Mouse (Mus musculus) liver, postnatal 0 days (tissue): ENCODE measurements around the gene 1700025G04Rik. TPM values are rescaled to one million over a fixed set of nuclear protein-coding genes. Genes with fewer than 3 reads are reported as not detected.

Experiments used
- ATAC-seq: fragments of 200-750 bp; cut with Nextera tagmentation; 2 replicates; pipeline ENCODE4 v1.8.0; 2017; ENCODE audit warnings: mild to moderate bottlenecking, moderate library complexity
- DNase-seq: peaks from one replicate; pipeline ENCODE4 v3.0.0-alpha.2; 2016
- H3K27ac ChIP-seq: fragments of 300-500 bp; sonication (generic); 2 replicates; pipeline ENCODE4 v1.5.1; 2014; ENCODE audit warnings: antibody characterized with exemption, moderate library complexity, mild to moderate bottlenecking, low read depth
- H3K27me3 ChIP-seq: fragments of 300-500 bp; sonication (generic); 2 replicates; pipeline ENCODE4 v1.6.1; 2014; ENCODE audit warnings: low read length, control low read depth, mixed read lengths; ENCODE audit not compliant: insufficient read depth
- H3K36me3 ChIP-seq: fragments of 300-500 bp; sonication (generic); replicated peaks from 2 replicates; pipeline ENCODE4 v1.6.1; 2014; ENCODE audit warnings: mild to moderate bottlenecking, control low read depth, low read length, moderate library complexity, mixed read lengths; ENCODE audit not compliant: insufficient read depth
- H3K4me1 ChIP-seq: fragments of 300-500 bp; sonication (generic); 2 replicates; pipeline ENCODE4 v1.6.1; 2014; ENCODE audit warnings: antibody characterized with exemption, mild to moderate bottlenecking, control low read depth; ENCODE audit not compliant: insufficient read depth
- H3K4me2 ChIP-seq: fragments of 300-500 bp; sonication (generic); 2 replicates; pipeline ENCODE4 v1.6.1; 2014; ENCODE audit warnings: low read depth, mild to moderate bottlenecking, low read length, moderate library complexity, mixed read lengths
- H3K4me3 ChIP-seq: fragments of 300-500 bp; sonication (generic); 2 replicates; pipeline ENCODE4 v1.5.1; 2014; ENCODE audit warnings: low read depth, low read length
- H3K9ac ChIP-seq: fragments of 300-500 bp; sonication (generic); replicated peaks from 2 replicates; pipeline ENCODE4 v1.6.1; 2014; ENCODE audit warnings: mild to moderate bottlenecking, moderate library complexity
- H3K9me3 ChIP-seq: fragments of 300-500 bp; sonication (generic); 2 replicates; pipeline ENCODE4 v1.6.1; 2016; ENCODE audit warnings: mild to moderate bottlenecking, control low read depth, low read length, mixed read lengths
- CTCF ChIP-seq: sonication (generic); IDR thresholded peaks from 2 replicates; pipeline ENCODE4 v1.5.1; 2016; ENCODE audit warnings: antibody characterized with exemption, low read depth
- EP300 ChIP-seq: IDR thresholded peaks from 2 replicates; pipeline ENCODE4 v1.6.1; 2016; ENCODE audit warnings: antibody characterized with exemption, low read depth, mild to moderate bottlenecking
- WGBS: fragments of 180-500 bp; shearing (Covaris S2); extraction: QIAGEN DNeasy Blood & Tissue Kit; methylation state at CpG from one replicate; pipeline ENCODE4 v1.1.7; 2014; ENCODE audit not compliant: insufficient replicate concordance; 5-methylcytosine and 5-hydroxymethylcytosine counted together
- polyA plus RNA-seq: library from polyadenylated mRNA; unstranded; fragments of >200 nt; fragmentation: Nextera tagmentation; extraction: Ambion mirVana; gene quantifications from 2 replicates; pipeline ENCODE4 v1.2.1, GENCODE M21; 2015

1700025G04Rik gene
- 3.0 and 4.0 TPM in 2 replicates for polyA plus RNA-seq

- peaks cover 14% of the 10 kb centered on the region for H3K27me3 ChIP-seq
- H3K9me3 ChIP-seq: no peaks in the 10 kb centered on the region
- H3K9ac ChIP-seq: peak within 1 kb of the TSS; percentile 64
- H3K4me1 ChIP-seq: peaks cover 7% of the 10 kb centered on the region
- TF ChIP-seq EP300 (no peak), CTCF (no peak)
- H3K4me2 ChIP-seq: peak within 1 kb of the TSS; percentile 97
- no peaks in the 10 kb centered on the region for H3K36me3 ChIP-seq
- H3K4me3 ChIP-seq: peak within 1 kb of the TSS; percentile 75
- DNase-seq: peak; percentile 79
- ATAC-seq: peak; percentile 85
- WGBS: 2% methylated on average over 42 of the region's 66 CpGs
- H3K27ac ChIP-seq: peak within 1 kb of the TSS; percentile 55; the same call in 1 of the 2 replicates
Measured at GRCm38 (mm10) chr1:152090018-152090553, at the start of gene 1700025G04Rik. Gene 1700025G04Rik, minus strand, starts transcription at chr1:152090125.

GRCm38 (mm10) chr1:152139496-152139895 lies 49.6 kb upstream of the 1700025G04Rik start:
- no peak overlapping the region for H3K4me3 ChIP-seq
- DNase-seq (no peak), ATAC-seq (no peak)
- no peaks in the 10 kb centered on the region for H3K4me1 ChIP-seq
- no peak overlapping the region for H3K4me2 ChIP-seq
- no peak overlapping the region for H3K9ac ChIP-seq
- no peaks in the 10 kb centered on the region for H3K36me3 ChIP-seq
- WGBS: 70% methylated on average over 4 of the region's 4 CpGs
- H3K27ac ChIP-seq: no peak overlapping the region
- TF ChIP-seq CTCF: no peak
- TF ChIP-seq EP300: no peak
- no peaks in the 10 kb centered on the region for H3K27me3 ChIP-seq
- 0 out of 2 replicates have a peak, but pooled peaks cover 3% of the 10 kb centered on the region for H3K9me3 ChIP-seq

- Histone ChIP-seq H3K27me3 (no peaks in the 10 kb centered on the region), H3K4me3 (no peak overlapping the region), H3K9ac (no peak overlapping the region), H3K27ac (no peak overlapping the region), H3K4me2 (no peak overlapping the region), H3K36me3 (no peaks in the 10 kb centered on the region), H3K9me3 (no peaks in the 10 kb centered on the region), H3K4me1 (no peaks in the 10 kb centered on the region)
- 85% methylated on average over 14 of the region's 15 CpGs for WGBS
- DNase-seq (peak; percentile 35), ATAC-seq (0 out of 2 replicates have a peak, but pooled peaks have one; percentile 23)
- TF ChIP-seq EP300: no peak
- no peak for TF ChIP-seq CTCF
Measured at GRCm38 (mm10) chr1:152130029-152130727, 40.3 kb upstream of the 1700025G04Rik start.

- no peaks in the 10 kb centered on the region for H3K36me3 ChIP-seq
- 79% methylated on average over 7 of the region's 7 CpGs for WGBS
Measured at GRCm38 (mm10) chr1:152125451-152125850, 35.5 kb upstream of the 1700025G04Rik start.

GRCm38 (mm10) chr1:152110123-152110522 lies 20.2 kb upstream of the 1700025G04Rik start:
- no peaks in the 10 kb centered on the region for H3K9me3 ChIP-seq
- WGBS: 79% methylated on average over 1 of the region's 1 CpGs
- no peaks in the 10 kb centered on the region for H3K4me1 ChIP-seq
- no peak overlapping the region for H3K4me3 ChIP-seq
- TF ChIP-seq EP300 (no peak), CTCF (no peak)
- H3K36me3 ChIP-seq: no peaks in the 10 kb centered on the region
- H3K4me2 ChIP-seq: no peak overlapping the region
- H3K27ac ChIP-seq: no peak overlapping the region
- H3K27me3 ChIP-seq: no peaks in the 10 kb centered on the region
- no peak overlapping the region for H3K9ac ChIP-seq
- no peak for DNase-seq
- no peak for ATAC-seq

More at GRCm38 (mm10) chr1:152125451-152125850, 35.5 kb upstream of the 1700025G04Rik start:
- no peak for ATAC-seq
- Histone ChIP-seq H3K4me3 (no peak overlapping the region), H3K27me3 (no peaks in the 10 kb centered on the region), H3K4me1 (no peaks in the 10 kb centered on the region), H3K9me3 (no peaks in the 10 kb centered on the region), H3K27ac (no peak overlapping the region), H3K9ac (no peak overlapping the region), H3K4me2 (no peak overlapping the region)
- no peak for DNase-seq
- TF ChIP-seq EP300 (no peak), CTCF (no peak)

- ATAC-seq: no peak
- Histone ChIP-seq H3K4me2 (no peak overlapping the region), H3K4me3 (no peak overlapping the region), H3K9ac (no peak overlapping the region), H3K4me1 (no peaks in the 10 kb centered on the region), H3K36me3 (no peaks in the 10 kb centered on the region), H3K9me3 (no peaks in the 10 kb centered on the region), H3K27ac (no peak overlapping the region), H3K27me3 (no peaks in the 10 kb centered on the region)
- no peak for DNase-seq
- WGBS: 68% methylated on average over 2 of the region's 2 CpGs
- TF ChIP-seq EP300 (no peak), CTCF (no peak)
Measured at GRCm38 (mm10) chr1:152106136-152106535, 16.2 kb upstream of the 1700025G04Rik start.
